Mouse (Mus musculus) naive thymus-derived CD4-positive, alpha-beta T cell, adult 2 months (primary cell): ENCODE measurements around the gene Lypd3.
"Not testable (repeated sequence)": the region's sequence is repeated elsewhere in the genome, so short reads cannot be mapped to it uniquely, and the experiment has no call there.

Source experiments
- DNase-seq: peaks from one replicate; pipeline ENCODE4 v3.0.0-alpha.2; 2011; ENCODE audit warnings: low read depth

Gene Lypd3

DNA sequence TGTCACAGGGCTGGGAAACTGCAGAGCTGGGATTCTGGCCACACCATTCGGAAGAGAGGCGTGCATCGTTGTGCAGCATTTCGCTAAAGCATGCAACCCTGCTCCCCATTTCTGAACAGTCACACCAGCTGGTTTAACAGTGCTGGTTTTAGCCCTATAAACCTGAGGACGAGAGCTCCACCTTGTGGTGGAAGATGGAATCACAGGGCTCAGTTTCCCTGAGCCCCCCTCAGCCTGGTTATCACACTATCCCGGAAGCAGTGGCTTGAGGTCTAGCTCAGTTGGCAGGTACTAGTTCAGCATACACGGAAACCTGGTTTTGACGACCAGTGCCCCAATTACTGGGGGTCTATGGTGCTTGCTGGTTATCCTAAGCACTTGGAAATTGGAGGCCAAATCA lies 26.2 kb downstream of the Lypd3 start:
- peak; percentile 95 for DNase-seq

DNA sequence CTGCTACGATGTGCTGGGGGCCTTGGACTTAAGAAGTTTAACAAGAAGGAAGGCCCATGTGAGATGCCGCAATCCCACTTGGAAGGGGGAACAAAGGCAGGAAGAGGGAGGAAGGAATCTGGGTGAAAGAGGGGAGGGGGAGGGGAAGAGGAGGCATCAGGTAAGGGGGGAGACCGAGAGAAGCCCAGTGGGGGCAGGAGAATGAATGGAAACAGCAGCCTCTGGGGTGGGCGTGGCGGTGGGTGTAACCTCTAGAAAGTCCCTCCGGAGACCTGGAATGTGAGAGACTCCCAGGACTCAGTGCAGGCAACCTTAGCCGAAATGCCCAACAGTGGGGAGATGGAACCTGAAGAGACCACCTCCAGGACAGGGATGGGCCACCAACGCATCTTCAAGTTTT lies 28.0 kb downstream of the Lypd3 start:
- no peak for DNase-seq

DNA sequence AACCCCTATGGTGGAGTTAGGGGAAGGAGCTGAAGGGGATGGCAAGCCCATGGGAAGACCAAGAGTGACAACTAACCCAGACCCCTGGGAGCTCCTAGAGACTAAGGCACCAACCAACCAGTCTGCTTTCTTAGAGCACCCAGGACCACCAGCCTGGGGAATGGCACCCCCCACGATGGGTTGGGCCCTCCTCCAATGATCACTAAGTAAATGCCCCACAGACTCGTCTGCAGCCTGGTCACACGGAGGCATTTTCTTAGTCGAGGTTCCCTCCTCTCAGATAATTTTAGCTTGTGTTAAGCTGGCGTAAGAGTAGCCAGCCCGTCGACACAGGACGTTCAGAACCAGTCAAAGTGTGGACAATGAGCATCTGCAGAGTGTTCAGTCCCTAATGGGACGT lies 28.6 kb downstream of the Lypd3 start:
- DNase-seq, result no peak

DNA sequence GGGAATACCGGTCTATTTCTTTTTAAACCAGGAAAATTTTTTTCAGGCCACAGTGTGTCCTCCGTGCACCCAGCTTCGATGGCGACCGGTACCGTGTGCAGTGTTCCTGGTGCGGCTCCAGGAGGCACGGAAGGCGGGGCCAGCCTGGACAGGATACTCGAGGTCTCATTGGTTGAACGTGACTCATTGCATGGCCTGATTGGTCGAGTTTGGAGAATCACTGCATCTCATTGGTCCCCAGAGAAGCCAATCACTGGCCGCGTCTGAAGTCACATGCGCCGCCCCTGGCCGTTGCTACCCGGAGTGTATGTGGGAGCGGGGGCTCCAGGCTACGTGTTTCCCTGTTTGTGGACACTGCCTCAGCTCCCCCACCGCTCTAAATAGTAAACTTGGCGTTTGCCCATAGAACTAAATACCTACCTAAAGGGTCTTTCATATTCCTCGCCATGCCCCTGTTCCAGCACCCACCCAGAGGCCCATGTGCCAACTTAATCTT lies 35.6 kb downstream of the Lypd3 start:
- DNase-seq, result no peak

DNA sequence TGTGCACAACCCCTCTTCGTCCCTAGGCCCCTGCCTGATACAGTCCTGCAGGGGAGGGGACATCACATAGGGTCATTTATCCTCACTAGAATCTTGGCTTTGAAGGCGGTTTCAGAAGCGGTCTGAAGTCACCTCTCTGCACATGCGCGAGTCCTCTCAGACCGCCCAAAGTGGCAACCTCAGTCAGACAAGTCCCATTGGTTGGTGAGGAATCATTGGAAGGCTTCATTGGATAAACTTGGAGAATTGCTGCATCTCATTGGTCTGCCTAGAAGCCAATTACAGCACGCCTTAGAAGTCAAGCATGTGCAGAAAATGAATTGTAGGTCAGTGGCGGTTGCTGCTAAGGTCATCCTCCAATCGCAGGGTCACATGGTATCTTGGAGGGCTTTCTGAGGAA lies 40.2 kb downstream of the Lypd3 start, which contains the start of gene Tex101:
Gene Tex101 (minus strand): TSS at position 101 of the 400 bp plus-strand sequence.
- DNase-seq, result no peak

DNA sequence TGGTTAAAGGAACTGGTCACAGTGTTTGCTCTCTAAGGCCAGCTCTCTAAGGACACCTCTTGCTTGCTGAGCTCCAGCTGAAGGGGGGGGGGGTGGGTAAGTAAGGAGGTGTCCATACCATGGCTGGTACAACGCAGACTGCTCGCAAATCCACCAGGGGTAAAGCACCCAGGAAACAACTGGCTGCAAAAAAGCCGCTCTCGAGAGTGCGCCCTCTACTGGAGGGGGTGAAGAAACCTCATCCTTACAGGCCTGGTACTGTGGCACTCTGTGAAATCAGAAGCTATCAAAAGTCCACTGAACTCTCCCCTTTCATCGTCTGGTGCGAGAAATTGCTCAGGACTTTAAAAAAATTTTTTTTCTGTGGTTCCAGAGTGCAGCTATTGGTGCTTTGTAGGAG lies 47.8 kb downstream of the Lypd3 start:
- peak; percentile 40 for DNase-seq

DNA sequence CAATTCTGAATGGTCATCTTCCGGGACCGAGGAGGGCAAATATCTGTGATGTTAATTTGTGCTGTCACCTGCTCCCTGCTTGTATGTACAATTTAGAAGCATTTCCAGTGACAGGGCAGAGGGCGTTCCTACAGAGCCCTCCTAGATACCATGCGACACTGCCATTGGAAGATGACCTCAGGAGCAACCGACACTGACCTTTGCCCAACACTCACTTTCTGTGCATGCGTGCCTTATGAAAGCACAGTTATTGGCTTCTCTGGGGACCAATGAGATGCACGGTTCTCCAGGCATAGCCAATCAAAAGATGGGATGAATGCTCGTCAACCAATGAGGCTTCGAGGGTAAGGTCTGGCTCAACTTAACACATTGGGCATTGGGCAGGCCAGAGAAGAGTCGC lies 51.2 kb downstream of the Lypd3 start:
- DNase-seq, result not testable (repeated sequence)
